Mouse (Mus musculus) right cerebral cortex, postnatal 4 days (tissue): ENCODE measurements at regions not wholly inside any gene's neighbourhood (a gene's known extent, or its start where the extent isn't known, plus 50 kb on each side); places are given as distances from the start of the nearest gene placed in this dataset.

ENCODE experiments used
- DNase-seq: peaks from one replicate; pipeline ENCODE4 v3.0.0-alpha.2; 2022

DNA sequence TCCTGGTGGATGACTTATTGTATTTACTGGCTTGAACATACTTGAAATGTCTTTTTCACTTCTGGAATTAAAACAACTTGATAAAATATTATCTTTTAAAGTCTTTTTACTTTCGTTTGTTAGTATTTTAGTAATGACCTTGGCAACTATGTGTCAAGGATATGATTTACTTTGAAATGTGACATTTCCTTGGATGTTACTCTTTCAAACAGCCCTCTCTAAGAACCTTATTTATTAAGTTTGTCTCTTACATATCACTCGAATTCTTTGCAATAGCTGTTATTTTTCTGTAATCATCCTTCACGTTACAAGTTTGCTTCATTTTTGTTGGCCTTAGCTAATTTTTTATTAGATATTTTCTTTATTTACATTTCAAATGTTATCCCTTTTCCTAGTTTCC, 469.8 kb downstream of the Eepd1 start:
- no peak for DNase-seq

DNA sequence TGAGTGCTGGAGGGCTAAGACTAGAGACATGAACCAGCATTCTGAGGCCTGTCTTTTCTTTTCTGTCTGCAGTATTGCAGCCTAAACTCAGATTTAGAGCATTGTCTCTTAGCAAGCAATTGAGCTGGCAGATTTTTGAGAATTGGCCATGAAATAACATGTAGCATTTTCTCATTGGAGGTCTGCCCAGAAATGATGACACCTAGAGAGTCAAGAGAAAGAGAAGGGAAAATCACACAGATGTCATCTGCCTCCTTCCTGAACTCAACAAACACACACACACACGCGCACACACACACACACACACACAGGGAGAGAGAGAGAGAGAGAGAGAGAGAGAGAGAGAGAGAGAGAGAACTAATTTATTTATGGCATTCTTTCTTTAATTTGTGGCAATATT, 477.7 kb downstream of the Eepd1 start:
- DNase-seq: peak; percentile 1

DNA sequence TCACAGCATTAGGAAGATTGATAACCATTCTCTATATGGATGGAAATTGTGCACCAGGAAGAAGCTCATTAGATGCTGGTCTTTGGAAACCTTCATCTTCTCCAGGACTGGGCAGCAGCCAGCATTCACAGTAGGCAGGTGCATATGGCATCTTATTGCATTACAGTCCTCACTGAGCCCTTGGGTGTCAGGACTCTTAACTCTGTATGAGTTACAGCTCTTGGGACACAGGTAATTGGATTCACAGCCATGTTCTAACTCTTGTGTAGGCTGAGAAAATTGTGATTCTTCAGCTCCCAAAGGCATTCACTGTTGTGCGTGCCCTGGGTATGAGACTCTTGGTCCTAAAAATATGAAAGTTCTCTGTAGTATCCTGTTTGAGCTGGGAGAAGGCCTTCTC, 504.1 kb downstream of the Eepd1 start:
- no peak for DNase-seq

DNA sequence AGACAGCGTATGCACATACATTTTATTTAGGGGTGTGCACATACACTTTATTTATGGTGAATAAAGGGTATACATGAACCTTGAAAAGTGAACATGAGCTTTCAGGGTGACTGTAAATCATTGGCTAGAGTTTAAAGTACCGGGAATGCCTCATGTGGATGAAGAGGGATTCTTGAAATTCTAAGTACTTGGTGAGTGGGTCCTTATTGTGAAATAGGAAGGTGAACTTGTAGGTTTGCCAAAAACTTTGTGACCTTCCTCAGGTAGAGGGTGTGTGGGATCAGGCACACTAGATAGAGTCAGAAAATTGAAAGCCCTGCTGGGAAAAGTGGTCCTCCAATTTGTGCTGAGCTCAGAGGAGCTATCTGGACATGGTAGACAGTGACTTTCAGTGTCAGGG, 504.6 kb downstream of the Eepd1 start:
- DNase-seq: no peak

DNA sequence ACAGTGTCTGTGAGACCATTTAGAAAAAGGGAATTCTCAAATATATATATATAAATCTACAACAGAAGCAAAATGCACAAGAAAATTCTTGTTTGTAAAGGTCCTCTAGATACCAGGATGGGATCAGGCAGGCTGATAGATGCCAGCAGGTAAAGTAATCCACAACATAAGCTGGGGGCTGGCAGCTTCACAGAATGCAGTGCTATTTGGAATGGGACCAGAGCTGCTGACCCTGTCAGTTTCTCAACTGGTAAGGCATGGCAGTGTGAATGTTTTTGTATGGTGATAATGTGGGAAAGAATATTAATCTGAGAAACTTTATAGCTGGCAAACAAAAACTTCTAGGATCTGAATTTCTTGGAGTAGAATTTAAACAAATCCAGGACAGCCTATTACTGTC, 520.5 kb downstream of the Eepd1 start:
- no peak for DNase-seq
